Mouse (Mus musculus) retina, postnatal 7 days (tissue): ENCODE measurements around the gene Ppm1e.
"Not testable (repeated sequence)": the region's sequence is repeated elsewhere in the genome, so short reads cannot be mapped to it uniquely, and the experiment has no call there.

Source experiments
- DNase-seq: peaks from one replicate; pipeline ENCODE4 v3.0.0-alpha.2; 2012; ENCODE audit warnings: low read depth, low spot score

The Ppm1e gene

DNA sequence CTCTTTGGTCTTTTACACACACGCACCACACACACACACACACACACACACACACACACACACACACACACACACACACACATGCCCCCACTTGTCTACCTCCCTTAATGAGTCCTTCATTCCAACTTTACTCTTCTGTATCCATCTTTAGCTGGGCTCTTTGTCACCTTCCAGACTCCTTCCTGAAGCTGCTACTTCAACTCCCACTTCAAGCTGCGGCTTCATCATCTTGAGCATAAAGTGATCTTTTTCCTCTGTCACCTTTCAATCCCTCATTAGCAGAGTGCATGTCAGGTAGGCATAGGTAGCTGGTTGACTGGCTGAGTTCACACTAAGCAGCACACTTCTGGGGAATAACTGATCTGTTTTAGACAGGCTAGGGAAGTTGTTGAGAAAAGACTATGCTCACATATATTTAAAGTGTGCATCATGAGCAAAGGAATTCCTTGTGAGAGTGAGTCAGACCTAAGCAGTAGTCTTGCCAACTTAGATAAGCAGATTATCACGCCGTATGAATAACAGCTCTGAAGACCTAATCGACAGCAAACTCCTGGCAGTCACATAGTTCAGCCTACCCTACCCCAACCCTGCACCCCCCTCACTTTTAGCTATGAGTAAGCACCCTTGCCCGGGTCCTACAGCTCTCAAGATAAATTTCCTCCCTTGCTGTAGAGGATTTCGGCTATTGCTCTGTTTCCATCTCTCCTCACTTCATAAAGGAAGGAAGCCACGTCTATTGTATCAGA lies 49.3 kb downstream of the Ppm1e start:
- DNase-seq: no peak

DNA sequence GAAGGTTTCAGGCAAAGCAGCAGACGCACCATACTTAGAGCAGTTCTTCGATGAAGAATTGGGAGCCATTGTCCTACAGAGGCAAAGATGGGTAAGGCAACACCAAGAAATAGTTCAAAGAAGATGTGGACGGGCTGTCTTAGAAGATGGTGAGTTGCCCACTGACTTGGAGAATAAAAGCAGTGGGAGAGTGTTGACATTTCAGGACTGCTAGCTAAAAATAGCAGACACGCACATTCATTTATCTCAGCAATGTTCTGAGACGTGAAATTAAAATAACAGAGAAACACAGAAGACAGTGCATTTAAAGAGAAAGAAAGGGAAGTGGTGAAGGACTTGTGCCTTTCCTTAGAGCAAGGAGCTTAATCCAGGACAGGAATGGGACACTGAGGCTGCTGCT lies 59.8 kb downstream of the Ppm1e start:
- no peak for DNase-seq

DNA sequence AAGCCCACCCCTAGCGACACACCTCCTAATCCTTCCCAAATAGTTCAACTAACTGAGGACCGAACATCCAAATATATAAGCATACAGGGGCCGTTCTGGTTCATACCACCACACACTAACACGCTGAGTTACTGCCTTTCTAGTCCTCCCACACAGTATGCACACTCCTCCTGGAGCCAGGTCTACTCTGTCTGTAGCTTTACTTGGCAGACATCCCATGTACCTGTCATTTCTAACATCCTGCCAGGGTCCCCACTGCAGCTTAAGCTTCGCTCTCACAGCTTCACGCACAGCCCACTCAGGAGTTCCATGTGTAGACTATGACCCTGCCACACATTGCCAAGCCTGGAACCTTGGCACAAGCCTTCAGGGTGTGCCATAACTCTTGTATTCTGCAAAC lies 62.4 kb downstream of the Ppm1e start:
- DNase-seq: no peak

DNA sequence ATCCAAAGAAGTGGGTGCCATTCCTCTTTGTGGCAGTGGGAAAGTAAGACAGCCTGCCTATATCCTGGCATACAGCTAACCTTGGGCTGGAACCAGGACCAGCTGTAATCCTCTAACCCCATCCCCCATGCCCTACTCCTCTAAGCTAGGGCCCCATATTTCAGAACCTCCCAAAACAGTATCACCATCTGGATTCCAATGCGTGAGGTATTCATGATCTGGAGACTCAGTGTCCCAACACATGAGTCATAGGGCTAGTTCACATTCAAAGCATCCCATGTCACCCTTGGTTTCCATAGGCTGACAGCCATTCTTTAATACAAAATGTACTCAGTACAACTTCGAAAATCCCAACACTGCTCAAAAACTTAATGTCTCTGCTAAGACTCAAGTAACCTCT lies 63.2 kb downstream of the Ppm1e start:
- DNase-seq: no peak

DNA sequence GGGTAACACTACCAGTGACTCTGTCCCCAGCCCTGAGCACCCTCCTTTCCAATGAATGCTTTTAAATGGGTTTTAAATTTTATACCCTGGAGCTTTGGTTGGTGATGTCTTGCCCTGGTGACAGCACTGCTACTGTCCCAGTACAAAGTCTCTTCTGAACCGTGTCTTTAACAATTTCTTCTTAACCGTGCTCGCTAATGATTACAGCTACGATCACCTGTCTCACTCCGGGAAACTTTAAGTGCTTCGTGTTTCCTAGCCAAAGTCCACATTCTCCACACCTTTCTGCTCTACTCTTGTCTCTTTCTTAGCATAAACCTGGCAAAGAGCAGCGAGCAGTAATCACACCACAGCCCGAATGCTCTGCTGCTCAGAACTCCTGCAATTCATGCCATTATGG lies 69.5 kb downstream of the Ppm1e start:
- no peak for DNase-seq

DNA sequence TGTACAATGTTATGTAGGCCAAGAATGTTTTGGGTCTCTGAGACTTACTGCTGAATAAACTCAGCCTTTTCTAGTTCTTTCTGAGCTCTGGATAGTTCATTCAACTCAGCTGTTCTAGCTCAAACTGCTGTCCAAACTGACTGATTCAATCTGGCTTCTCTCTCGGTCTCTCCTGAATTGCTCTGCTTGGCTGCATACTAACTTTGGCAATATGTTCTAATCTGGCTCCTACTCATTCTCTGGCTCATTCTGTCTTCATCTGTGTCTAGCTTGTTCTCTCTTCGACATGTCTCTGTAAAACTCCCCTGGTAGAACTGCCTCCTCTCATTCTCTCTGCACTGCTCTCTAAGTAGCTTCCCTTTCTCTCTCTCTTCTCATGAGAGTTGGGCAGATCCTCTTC lies 72.6 kb downstream of the Ppm1e start:
- no peak for DNase-seq

DNA sequence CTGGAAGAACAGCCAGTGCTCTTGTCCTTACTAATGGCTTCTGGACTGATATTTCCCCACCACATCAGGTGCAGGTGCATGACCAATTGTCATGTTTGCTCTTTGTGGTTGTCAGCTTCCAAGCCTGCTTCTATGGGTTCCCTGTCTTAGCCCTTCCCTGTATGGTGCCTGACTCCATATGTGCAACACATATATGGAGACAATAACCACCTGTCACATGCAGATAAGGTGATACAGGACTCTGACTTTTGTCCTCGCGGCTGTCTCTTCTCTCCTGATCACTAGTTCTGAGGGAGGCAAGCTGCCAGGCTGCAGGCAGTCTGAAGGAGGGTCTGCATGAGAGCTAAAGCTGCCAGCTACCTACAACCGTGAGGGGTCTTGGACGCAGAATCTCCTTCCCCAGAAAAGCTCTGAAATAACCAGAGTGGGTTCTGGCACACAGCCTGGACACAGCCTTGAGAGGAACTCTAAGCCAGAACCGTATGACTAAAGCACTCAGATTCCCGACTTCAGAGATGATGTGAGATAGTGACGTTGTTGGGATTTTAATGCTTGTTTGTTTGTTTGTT lies 76.8 kb downstream of the Ppm1e start:
- no peak for DNase-seq

DNA sequence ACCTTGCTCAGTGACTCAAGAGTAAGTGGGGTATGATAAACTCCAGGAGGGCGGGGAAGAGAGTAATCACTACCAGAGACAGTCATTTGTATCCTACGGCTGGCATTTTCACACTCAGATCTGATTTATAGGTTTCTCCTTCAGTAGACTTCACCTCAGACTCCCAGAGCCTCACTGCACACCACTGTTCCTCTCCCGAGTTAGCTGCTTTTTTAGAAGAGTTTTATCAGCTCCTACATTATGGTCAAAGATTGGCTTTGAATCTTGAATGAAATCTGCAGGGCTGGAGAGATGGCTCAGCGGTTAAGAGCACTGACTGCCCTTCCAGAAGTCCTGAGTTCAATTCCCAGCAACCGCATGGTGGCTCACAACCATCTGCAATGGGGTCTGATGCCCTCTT lies 79.4 kb downstream of the Ppm1e start:
- DNase-seq: no peak

DNA sequence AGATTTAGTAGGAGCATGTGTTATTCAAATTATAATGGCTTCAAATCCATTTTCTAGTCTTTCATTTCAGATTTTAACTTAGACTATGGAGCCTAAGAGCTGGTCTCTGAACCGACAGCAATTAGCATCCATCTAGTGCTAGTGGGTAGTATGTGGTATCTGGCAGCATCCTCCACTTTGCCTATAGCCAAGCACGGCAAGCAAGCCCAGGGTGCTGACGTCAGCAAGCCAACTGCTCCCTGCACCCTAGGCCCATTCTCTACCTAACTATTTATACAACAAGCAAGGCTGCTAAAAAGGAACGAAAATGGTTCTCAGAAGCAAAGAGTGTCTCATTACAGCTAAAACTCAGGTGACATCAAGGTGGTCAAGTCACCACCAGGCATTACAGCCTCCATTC lies 80.0 kb downstream of the Ppm1e start:
- no peak for DNase-seq

DNA sequence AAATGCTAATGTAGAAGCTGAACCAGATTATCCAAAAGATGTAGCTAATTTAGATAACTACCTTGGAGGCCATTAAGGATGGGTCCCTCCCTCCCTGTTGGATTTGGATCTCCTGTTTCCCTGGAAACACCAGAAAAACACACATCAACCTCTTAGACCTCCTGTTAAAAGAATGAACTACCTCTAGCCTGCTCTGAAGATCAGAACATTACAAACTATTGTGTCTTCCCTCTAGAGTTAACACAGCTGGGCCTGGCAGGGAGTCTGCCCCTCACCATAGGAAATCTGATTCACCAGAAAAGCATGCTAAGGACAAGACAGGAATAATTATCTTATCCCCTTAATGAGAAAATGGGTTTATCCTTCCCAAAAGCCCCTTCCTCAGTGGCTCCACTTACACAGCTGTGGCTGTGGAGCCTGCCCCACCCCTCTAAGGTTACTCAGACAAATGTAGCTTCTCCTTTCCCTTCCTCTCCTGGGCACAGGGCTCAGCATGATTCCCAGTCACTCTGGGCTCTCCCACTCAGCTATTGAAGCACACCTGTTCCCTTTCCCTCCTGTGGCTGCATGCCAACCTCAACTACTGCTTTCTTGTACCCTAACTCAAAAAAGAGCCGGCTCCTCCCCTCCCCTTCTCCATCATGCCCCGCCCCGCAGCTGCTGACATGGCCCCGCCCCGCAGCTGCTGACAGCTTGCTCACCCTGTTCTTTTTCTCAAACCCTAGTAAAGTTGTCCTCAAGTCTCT lies 82.4 kb downstream of the Ppm1e start:
- no peak for DNase-seq

DNA sequence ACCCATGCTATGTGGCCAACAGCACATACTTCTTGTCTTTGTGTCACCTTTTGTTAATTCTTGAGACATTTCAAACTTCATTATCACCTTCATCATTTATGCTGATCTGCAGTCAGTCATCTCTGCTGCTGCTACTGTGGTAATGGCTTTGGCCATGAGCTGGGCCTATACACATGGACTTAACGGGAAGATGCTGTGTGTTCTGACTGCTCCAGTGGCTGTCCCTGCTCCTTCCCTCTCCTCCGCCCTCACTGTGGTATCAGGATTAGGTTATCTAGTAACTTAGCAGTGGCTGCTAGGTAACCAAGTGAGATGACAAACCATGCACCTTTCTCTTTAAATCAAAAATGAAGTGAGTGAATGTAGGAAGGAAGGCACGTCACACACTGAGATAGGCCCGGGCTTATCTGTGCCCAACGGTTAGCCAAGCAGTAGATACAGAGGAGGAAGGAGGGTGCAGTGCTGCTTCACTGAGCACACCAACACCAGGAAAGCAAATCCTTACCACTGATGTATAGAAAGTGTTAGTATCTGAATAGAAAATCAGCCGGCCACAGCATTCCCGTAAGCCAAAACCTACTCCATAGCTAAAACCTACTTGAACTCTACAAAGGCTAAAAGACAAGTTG lies 83.3 kb downstream of the Ppm1e start:
- no peak for DNase-seq

DNA sequence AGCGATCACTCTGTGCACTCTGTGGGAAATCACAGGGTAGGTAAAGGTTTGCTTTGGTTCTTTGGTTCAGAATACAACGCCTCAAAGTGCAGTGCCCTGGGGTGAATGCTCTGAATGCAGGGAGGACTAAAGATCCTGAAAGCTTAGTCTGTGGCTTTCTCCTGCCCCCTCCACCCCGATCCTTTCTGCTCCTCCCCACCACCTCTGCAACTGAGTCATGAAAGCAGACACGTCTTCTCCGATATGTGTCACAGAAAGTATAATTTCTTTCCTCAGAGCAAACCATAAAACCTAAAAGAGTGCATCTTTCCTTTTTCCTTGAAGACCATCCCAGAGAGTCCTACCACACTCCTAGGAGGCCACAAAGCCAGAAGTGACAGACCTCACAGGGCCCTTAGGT lies 86.1 kb downstream of the Ppm1e start:
- DNase-seq: no peak

DNA sequence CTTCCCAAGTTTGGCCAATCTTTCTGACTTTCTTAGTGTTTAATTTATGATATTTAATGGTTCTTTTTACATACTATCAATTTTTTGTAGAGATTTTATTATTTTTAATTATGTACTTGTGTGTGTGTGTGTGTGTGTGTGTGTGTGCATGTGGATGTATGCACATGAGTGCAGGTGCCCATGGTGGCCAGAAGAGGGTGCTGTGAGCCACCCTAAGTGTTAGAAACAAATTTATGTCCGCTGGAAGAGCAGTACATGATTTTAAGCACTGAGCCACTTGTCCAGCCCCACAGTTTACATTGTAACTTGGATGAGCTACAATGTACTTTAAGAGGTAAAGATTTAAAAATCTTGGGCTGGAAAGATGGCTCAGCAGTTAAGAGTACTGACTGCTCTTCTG lies 87.3 kb downstream of the Ppm1e start:
- no peak for DNase-seq

DNA sequence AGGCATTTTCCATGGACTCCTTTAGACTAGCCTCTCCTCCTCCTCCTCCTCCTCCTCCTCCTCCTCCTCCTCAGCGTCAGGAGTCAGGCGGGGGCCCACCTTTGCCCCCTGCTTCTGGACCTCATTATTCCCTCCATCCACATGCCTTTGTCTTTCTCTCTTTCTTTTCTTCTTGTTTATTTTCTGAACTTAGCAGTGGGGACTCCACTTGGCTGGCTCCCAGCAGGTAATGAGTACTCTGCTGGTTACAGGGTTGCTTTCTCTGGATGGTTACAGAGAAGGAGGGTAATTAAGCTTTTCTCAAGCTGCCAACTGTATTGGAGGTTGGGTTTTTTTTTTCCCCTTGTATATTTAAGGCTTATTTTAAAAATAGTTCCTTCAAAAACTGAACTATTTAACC lies 87.9 kb downstream of the Ppm1e start:
- no peak for DNase-seq

DNA sequence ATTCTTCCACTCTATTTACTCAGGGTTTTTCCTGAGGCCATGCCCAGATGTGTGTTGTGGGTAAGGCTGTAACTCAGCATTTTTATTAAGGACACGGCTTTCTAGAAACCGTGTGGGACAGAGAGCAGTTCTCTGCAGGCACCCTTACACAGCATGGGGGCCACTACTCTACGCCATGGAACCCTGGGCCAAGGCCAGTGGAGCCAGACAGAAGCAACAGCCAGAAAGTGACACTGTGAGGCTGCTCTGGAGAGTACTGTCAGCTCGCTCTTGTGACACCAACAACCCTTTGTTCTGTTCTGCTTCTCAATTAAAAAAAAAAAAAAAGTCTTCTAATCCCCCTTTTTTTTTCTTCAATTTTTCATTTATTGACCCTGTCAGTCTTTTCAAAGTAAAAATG lies 88.4 kb downstream of the Ppm1e start:
- DNase-seq: no peak

DNA sequence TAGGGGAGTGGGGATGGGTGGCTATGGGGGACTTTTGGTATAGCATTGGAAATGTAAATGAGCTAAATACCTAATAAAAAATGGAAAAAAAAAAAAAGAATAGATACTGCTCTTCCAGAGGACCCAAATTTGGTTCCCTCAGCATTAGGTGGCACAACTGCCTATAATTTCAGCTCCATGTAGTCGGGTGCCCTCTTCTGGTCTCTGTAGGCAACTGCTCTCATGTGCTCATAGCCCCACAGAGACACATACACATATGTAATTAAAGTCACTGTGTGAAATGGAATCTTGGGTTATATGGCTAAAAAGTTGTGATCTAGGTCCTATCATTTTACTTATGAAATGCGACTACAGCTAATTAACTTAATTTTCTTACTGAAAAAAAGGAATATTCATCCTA lies 90.0 kb downstream of the Ppm1e start:
- no peak for DNase-seq

DNA sequence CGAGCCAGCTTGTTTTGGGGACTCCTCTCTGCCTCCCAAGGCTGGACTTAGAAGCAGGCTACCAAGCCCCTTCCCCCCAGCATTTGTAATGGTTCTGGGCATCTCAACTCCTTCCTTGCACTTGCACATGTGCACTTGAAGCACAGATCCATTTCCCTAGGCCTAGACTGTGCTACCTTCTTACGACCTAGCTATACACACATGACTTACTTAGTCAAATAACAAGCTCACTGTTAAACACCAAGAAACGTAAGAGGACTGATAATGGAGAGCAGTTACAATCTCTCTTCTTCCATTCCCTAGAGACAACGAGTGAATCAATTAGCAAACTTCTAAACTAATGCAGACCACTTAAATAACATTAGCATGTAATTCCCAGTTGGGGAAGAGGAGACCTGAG lies 92.6 kb downstream of the Ppm1e start:
- no peak for DNase-seq

DNA sequence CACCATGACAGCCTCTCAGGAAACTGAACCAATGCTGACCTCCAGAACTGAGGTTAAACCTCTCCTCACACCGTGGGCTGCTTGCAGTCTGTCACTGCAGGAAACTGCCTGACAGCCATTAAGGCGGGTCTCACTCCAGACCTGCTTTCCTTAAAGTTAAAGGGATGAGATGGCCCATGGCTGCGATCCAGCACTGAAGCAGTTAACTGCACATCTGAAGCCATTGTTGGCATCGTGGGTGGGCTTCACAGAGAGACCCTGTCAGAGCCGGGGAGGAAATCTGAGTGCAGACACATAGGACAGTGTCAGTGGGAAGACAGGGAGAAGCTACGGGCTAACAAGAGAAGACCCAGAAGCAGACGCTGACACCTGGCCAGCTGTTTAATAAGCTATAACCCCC lies 94.9 kb downstream of the Ppm1e start:
- no peak for DNase-seq

DNA sequence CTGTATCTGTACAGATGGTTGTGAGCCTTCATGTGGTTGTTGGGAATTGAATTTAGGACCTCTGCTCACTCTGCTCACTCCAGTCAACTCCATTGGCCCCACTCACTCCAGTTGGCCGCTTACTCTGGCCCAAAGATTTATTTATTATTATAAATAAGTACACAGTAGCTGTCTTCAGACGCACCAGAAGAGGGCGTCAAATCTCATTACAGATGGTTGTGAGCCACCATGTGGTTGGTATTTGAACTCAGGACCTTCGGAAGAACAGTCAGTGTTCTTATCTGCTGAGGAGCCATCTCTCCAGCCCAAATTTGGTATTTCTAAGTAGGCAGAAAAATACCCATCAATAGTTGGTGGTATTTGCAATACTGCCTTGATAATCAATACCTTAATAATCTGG lies 97.1 kb downstream of the Ppm1e start:
- not testable (repeated sequence) for DNase-seq

DNA sequence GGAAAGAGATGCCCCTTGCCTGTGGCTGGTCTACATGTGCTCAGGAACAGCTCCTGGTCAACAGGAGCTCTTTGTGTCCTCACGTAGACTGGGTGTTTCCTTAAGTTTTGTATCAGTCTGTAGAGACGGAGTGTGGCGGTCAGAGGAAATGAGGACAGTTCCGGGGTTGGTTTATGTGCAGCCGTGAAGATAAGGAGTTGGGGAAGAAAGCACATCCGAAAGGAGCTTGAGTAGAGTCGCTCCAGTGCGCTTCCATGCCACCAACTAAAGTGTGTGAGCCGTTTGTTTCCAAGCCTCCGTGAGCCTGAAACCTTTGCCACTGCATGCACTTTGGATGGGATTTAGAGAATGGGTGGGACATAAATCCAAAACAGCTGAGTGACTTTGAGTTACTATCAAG lies 99.0 kb downstream of the Ppm1e start:
- no peak for DNase-seq

DNA sequence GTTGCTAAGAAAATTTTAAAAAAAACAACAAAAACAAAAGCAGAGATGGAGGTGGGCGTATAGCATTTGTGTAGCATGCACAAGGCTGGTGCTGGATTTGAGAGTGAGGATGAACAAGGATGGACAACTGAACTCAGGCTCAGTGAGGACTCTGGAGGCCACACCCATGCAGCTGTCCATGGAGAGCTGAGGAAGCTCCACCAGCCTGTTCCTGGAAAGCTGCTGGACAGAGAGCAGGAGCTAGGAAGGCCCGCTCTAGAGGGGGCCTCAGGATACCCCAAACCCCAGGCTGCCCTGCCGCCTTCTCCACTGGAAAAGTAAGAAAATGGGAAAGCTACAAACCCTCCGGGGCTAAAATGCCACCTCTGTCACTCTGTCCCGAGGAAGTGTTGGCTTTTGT lies 101.5 kb downstream of the Ppm1e start:
- DNase-seq: no peak

DNA sequence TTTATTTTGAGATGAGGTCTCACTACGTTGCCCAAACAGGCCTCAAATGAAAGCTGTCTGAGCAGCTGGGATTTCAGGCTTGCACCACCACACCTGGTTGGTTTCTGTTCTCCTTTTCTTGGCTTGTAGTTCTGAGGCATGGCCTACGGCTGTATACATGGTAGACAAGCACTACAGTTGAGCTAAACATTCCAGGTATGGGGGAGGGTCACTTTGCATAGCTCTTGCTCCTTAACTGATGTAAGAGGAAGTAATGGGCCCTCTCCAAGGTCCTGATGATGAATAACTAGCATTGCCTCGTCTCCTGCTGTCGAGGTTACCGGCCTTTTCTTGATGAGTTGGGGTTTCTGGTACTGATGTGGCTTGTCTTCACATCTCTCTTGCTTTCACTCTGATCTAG lies 104.7 kb downstream of the Ppm1e start:
- DNase-seq: no peak

DNA sequence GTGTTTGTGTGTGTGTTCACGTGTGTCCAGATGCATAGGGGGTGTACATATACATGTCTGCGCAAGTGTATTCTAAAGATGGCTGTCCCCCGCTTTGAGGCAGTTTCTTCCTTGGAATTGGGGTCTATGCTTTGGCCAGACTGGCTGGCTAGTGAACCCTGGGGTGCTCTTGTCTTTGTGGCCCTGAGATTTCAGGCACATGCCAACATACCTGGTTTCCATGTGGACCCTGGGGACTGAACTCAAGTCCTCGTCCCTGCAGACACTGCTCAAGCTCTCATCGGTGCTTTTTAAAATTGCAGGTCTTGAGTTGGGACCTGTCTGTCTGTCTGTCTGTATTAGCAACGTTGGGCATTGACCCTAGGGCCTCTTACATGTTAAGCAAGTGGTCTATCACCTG lies 105.5 kb downstream of the Ppm1e start:
- DNase-seq: no peak
